Mouse (Mus musculus) limb, embryonic 14.5 days (tissue): Measurements from ENCODE around the gene Cdc37. TPM values are rescaled to one million over a fixed set of nuclear protein-coding genes. Genes with fewer than 3 reads are reported as not detected.

Source experiments
- ATAC-seq: fragments of 200-750 bp; cut with Nextera tagmentation; 2 replicates; pipeline ENCODE4 v1.8.0; 2017; ENCODE audit warnings: low read depth, moderate number of reproducible peaks, moderate TSS enrichment; ENCODE audit not compliant: low FRiP score
- DNase-seq: peaks from one replicate; pipeline ENCODE4 v3.0.0-alpha.2; 2015; ENCODE audit warnings: low spot score
- H3K27ac ChIP-seq: fragments of 300-500 bp; sonication (generic); replicated peaks from 2 replicates; pipeline ENCODE4 v1.5.1; 2014; ENCODE audit warnings: low read depth, mild to moderate bottlenecking, low read length, moderate library complexity, mixed read lengths
- H3K27me3 ChIP-seq: fragments of 300-500 bp; sonication (generic); 2 replicates; pipeline ENCODE4 v1.6.1; 2014; ENCODE audit warnings: low read length, mixed read lengths; ENCODE audit not compliant: control insufficient read depth, insufficient read depth
- H3K36me3 ChIP-seq: fragments of 300-500 bp; sonication (generic); 2 replicates; pipeline ENCODE4 v1.6.1; 2014; ENCODE audit warnings: mild to moderate bottlenecking, low read length, moderate library complexity, mixed read lengths; ENCODE audit not compliant: control insufficient read depth, insufficient read depth
- H3K4me1 ChIP-seq: fragments of 300-500 bp; sonication (generic); 2 replicates; pipeline ENCODE4 v1.6.1; 2014; ENCODE audit warnings: antibody characterized with exemption, low read length, mixed read lengths; ENCODE audit not compliant: control insufficient read depth, insufficient read depth
- H3K4me2 ChIP-seq: fragments of 300-500 bp; sonication (generic); replicated peaks from 2 replicates; pipeline ENCODE4 v1.6.1; 2014; ENCODE audit warnings: low read depth, mild to moderate bottlenecking, low read length, moderate library complexity; ENCODE audit not compliant: severe bottlenecking
- H3K4me3 ChIP-seq: fragments of 300-500 bp; sonication (generic); replicated peaks from 2 replicates; pipeline ENCODE4 v1.5.1; 2014; ENCODE audit warnings: low read length
- H3K9ac ChIP-seq: fragments of 300-500 bp; sonication (generic); 2 replicates; pipeline ENCODE4 v1.6.1; 2014; ENCODE audit warnings: mild to moderate bottlenecking, low read depth, low read length, moderate library complexity; ENCODE audit not compliant: severe bottlenecking
- H3K9me3 ChIP-seq: fragments of 300-500 bp; sonication (generic); 2 replicates; pipeline ENCODE4 v1.6.1; 2016; ENCODE audit warnings: low read length; ENCODE audit not compliant: control insufficient read depth
- POLR2A ChIP-seq: fragments of 200-500 bp; IDR thresholded peaks from 2 replicates; pipeline ENCODE4 v1.8.0; 2012; ENCODE audit warnings: inconsistent platforms, mild to moderate bottlenecking, moderate library complexity, borderline replicate concordance; ENCODE audit not compliant: insufficient read depth, insufficient read length; ENCODE audit errors: extremely low read depth
- WGBS: fragments of 180-500 bp; shearing (Covaris S2); extraction: QIAGEN DNeasy Blood & Tissue Kit; methylation state at CpG from one replicate; pipeline ENCODE4 v1.1.7; 2014; 5-methylcytosine and 5-hydroxymethylcytosine counted together
- polyA plus RNA-seq, 2 experiments: library from polyadenylated mRNA; depleted of rRNA in 1 of 2; stranded (reverse) in 1 of 2; unstranded in 1 of 2; fragments of >200 nt; fragmentation: Nextera tagmentation in 1 of 2; extraction: Ambion mirVana in 1 of 2; gene quantifications; 2 replicates each; pipeline versions ENCODE4 v1.2.1 to v1.2.3; 2012 to 2014

The Cdc37 gene
- polyA plus RNA-seq, 2 experiments: 257 to 292 TPM

- no peaks in the 10 kb centered on the region for H3K27me3 ChIP-seq
- no peak overlapping the region for H3K4me2 ChIP-seq
- ATAC-seq: no peak
- H3K4me1 ChIP-seq: no peaks in the 10 kb centered on the region
- DNase-seq: no peak
- TF ChIP-seq POLR2A: no peak
- no peak overlapping the region for H3K4me3 ChIP-seq
- H3K27ac ChIP-seq: no peak overlapping the region
- WGBS: 94% methylated on average over 3 of the region's 3 CpGs
- peaks cover 97% of the 10 kb centered on the region for H3K36me3 ChIP-seq
- H3K9ac ChIP-seq: no peak overlapping the region
- H3K9me3 ChIP-seq: no peaks in the 10 kb centered on the region
Measured at GRCm38 (mm10) chr9:21083324-21083723, 66.5 kb downstream of the Cdc37 start.

Other genes starting within 250 kb of the Cdc37 start
- gene Dnmt1, start 190.1 kb downstream of the Cdc37 start, polyA plus RNA-seq (2012; rRNA removed): 115 and 118 TPM in 2 replicates
- gene Dnmt1, start 190.1 kb downstream of the Cdc37 start, polyA plus RNA-seq (2014; fragmentation: Nextera tagmentation; extraction: Ambion mirVana): 60.9 and 62.0 TPM in 2 replicates
- 28.3 and 37.6 TPM in 2 replicates for gene S1pr2, start 173.2 kb downstream of the Cdc37 start, polyA plus RNA-seq (2012; rRNA removed)
- 59.9 and 67.9 TPM in 2 replicates for gene S1pr2, start 173.2 kb downstream of the Cdc37 start, polyA plus RNA-seq (2014; fragmentation: Nextera tagmentation; extraction: Ambion mirVana)
- 89.0 and 114 TPM in 2 replicates for gene Mrpl4, start 147.2 kb downstream of the Cdc37 start, polyA plus RNA-seq (2012; rRNA removed)
- gene Mrpl4, start 147.2 kb downstream of the Cdc37 start, polyA plus RNA-seq (2014; fragmentation: Nextera tagmentation; extraction: Ambion mirVana): 115 and 118 TPM in 2 replicates
- 15.5 and 16.6 TPM in 2 replicates for gene Icam1, start 134.0 kb downstream of the Cdc37 start, polyA plus RNA-seq (2012; rRNA removed)
- 18.3 and 21.2 TPM in 2 replicates for gene Icam1, start 134.0 kb downstream of the Cdc37 start, polyA plus RNA-seq (2014; fragmentation: Nextera tagmentation; extraction: Ambion mirVana)
- gene Icam4, start 120.6 kb downstream of the Cdc37 start, polyA plus RNA-seq (2012; rRNA removed): 0.26 and 0.47 TPM in 2 replicates
- gene Icam4, start 120.6 kb downstream of the Cdc37 start, polyA plus RNA-seq (2014; fragmentation: Nextera tagmentation; extraction: Ambion mirVana): 0.99 and 1.3 TPM in 2 replicates
- 0.23 and 0.34 TPM in 2 replicates for gene Icam5, start 117.9 kb downstream of the Cdc37 start, polyA plus RNA-seq (2012; rRNA removed)
- 0.08 and 0.11 TPM in 2 replicates for gene Icam5, start 117.9 kb downstream of the Cdc37 start, polyA plus RNA-seq (2014; fragmentation: Nextera tagmentation; extraction: Ambion mirVana)
- 1.4 TPM in 1 of 2 replicates, not detected in the other for gene Zglp1, start 82.9 kb downstream of the Cdc37 start, polyA plus RNA-seq (2012; rRNA removed)
- gene Zglp1, start 82.9 kb downstream of the Cdc37 start, polyA plus RNA-seq (2014; fragmentation: Nextera tagmentation; extraction: Ambion mirVana): 0.23 TPM in 1 of 2 replicates, not detected in the other
- gene Gm49373, start 76.9 kb downstream of the Cdc37 start, polyA plus RNA-seq (2012; rRNA removed): 1.8 and 1.9 TPM in 2 replicates
- gene Gm49373, start 76.9 kb downstream of the Cdc37 start, polyA plus RNA-seq (2014; fragmentation: Nextera tagmentation; extraction: Ambion mirVana): 0.72 and 1.0 TPM in 2 replicates
- 68.9 and 80.0 TPM in 2 replicates for gene Fdx1l, start 76.4 kb downstream of the Cdc37 start, polyA plus RNA-seq (2012; rRNA removed)
- gene Fdx1l, start 76.4 kb downstream of the Cdc37 start, polyA plus RNA-seq (2014; fragmentation: Nextera tagmentation; extraction: Ambion mirVana): 65.1 and 67.4 TPM in 2 replicates
- 5.3 and 5.9 TPM in 2 replicates for gene Gm38431, start 58.0 kb downstream of the Cdc37 start, polyA plus RNA-seq (2012; rRNA removed)
- gene Gm38431, start 58.0 kb downstream of the Cdc37 start, polyA plus RNA-seq (2014; fragmentation: Nextera tagmentation; extraction: Ambion mirVana): 1.6 and 2.6 TPM in 2 replicates
- 94.0 and 125 TPM in 2 replicates for gene Raver1, start 58.0 kb downstream of the Cdc37 start, polyA plus RNA-seq (2012; rRNA removed)
- gene Raver1, start 58.0 kb downstream of the Cdc37 start, polyA plus RNA-seq (2014; fragmentation: Nextera tagmentation; extraction: Ambion mirVana): 74.7 and 76.3 TPM in 2 replicates
- gene Tyk2, start 18.7 kb downstream of the Cdc37 start, polyA plus RNA-seq (2012; rRNA removed): 20.9 and 25.8 TPM in 2 replicates
- 10.6 and 11.4 TPM in 2 replicates for gene Tyk2, start 18.7 kb downstream of the Cdc37 start, polyA plus RNA-seq (2014; fragmentation: Nextera tagmentation; extraction: Ambion mirVana)
- 5.7 and 7.1 TPM in 2 replicates for gene Pde4a, start 15.7 kb upstream of the Cdc37 start, polyA plus RNA-seq (2012; rRNA removed)
- gene Pde4a, start 15.7 kb upstream of the Cdc37 start, polyA plus RNA-seq (2014; fragmentation: Nextera tagmentation; extraction: Ambion mirVana): 4.4 and 5.7 TPM in 2 replicates
- 52.8 and 73.8 TPM in 2 replicates for gene Keap1, start 89.4 kb upstream of the Cdc37 start, polyA plus RNA-seq (2012; rRNA removed)
- 50.4 and 52.3 TPM in 2 replicates for gene Keap1, start 89.4 kb upstream of the Cdc37 start, polyA plus RNA-seq (2014; fragmentation: Nextera tagmentation; extraction: Ambion mirVana)
- gene S1pr5, start 98.5 kb upstream of the Cdc37 start, polyA plus RNA-seq (2012; rRNA removed): 1.6 TPM in 2 replicates
- gene S1pr5, start 98.5 kb upstream of the Cdc37 start, polyA plus RNA-seq (2014; fragmentation: Nextera tagmentation; extraction: Ambion mirVana): 1.1 and 2.5 TPM in 2 replicates
- 26.9 and 29.0 TPM in 2 replicates for gene Atg4d, start 115.3 kb upstream of the Cdc37 start, polyA plus RNA-seq (2012; rRNA removed)
- 31.6 and 35.8 TPM in 2 replicates for gene Atg4d, start 115.3 kb upstream of the Cdc37 start, polyA plus RNA-seq (2014; fragmentation: Nextera tagmentation; extraction: Ambion mirVana)
- 30.0 and 43.2 TPM in 2 replicates for gene Kri1, start 138.0 kb upstream of the Cdc37 start, polyA plus RNA-seq (2012; rRNA removed)
- gene Kri1, start 138.0 kb upstream of the Cdc37 start, polyA plus RNA-seq (2014; fragmentation: Nextera tagmentation; extraction: Ambion mirVana): 13.7 and 14.5 TPM in 2 replicates
- 43.2 and 48.1 TPM in 2 replicates for gene Cdkn2d, start 141.4 kb upstream of the Cdc37 start, polyA plus RNA-seq (2012; rRNA removed)
- gene Cdkn2d, start 141.4 kb upstream of the Cdc37 start, polyA plus RNA-seq (2014; fragmentation: Nextera tagmentation; extraction: Ambion mirVana): 51.1 and 56.0 TPM in 2 replicates
- gene Ap1m2, start 162.4 kb upstream of the Cdc37 start, polyA plus RNA-seq (2012; rRNA removed): 12.8 and 16.3 TPM in 2 replicates
- gene Ap1m2, start 162.4 kb upstream of the Cdc37 start, polyA plus RNA-seq (2014; fragmentation: Nextera tagmentation; extraction: Ambion mirVana): 23.0 and 29.3 TPM in 2 replicates
- gene Slc44a2, start 170.7 kb upstream of the Cdc37 start, polyA plus RNA-seq (2012; rRNA removed): 127 and 159 TPM in 2 replicates
- 121 and 129 TPM in 2 replicates for gene Slc44a2, start 170.7 kb upstream of the Cdc37 start, polyA plus RNA-seq (2014; fragmentation: Nextera tagmentation; extraction: Ambion mirVana)
- gene Ilf3, start 217.9 kb upstream of the Cdc37 start, polyA plus RNA-seq (2012; rRNA removed): 180 and 195 TPM in 2 replicates
- 174 and 201 TPM in 2 replicates for gene Ilf3, start 217.9 kb upstream of the Cdc37 start, polyA plus RNA-seq (2014; fragmentation: Nextera tagmentation; extraction: Ambion mirVana)